Mouse (Mus musculus) kidney, postnatal 0 days (tissue): ENCODE measurements around the gene Arhgef2. TPM values are rescaled to one million over a fixed set of nuclear protein-coding genes. Genes with fewer than 3 reads are reported as not detected.

Source experiments
- ATAC-seq: fragments of 200-750 bp; cut with Nextera tagmentation; replicated peaks from 2 replicates; pipeline ENCODE4 v1.8.0; 2017; ENCODE audit warnings: low read depth, moderate number of reproducible peaks, moderate TSS enrichment, moderate library complexity; ENCODE audit not compliant: low FRiP score
- DNase-seq: peaks from one replicate; pipeline ENCODE4 v3.0.0-alpha.2; 2016; ENCODE audit warnings: low spot score
- H3K27ac ChIP-seq: fragments of 300-500 bp; sonication (generic); 2 replicates; pipeline ENCODE4 v1.5.1; 2014; ENCODE audit warnings: mild to moderate bottlenecking
- H3K27me3 ChIP-seq: fragments of 300-500 bp; sonication (generic); 2 replicates; pipeline ENCODE4 v1.6.1; 2014; ENCODE audit warnings: low read length, mixed read lengths; ENCODE audit not compliant: insufficient read depth
- H3K36me3 ChIP-seq: fragments of 300-500 bp; sonication (generic); 2 replicates; pipeline ENCODE4 v1.6.1; 2014; ENCODE audit warnings: low read length, mixed read lengths; ENCODE audit not compliant: insufficient read depth
- H3K4me1 ChIP-seq: fragments of 300-500 bp; sonication (generic); replicated peaks from 2 replicates; pipeline ENCODE4 v1.6.1; 2014; ENCODE audit warnings: antibody characterized with exemption, low read length, mixed read lengths; ENCODE audit not compliant: insufficient read depth
- H3K4me2 ChIP-seq: fragments of 300-500 bp; sonication (generic); 2 replicates; pipeline ENCODE4 v1.6.1; 2014; ENCODE audit warnings: mild to moderate bottlenecking, low read length, moderate library complexity, mixed read lengths
- H3K4me3 ChIP-seq: fragments of 300-500 bp; sonication (generic); replicated peaks from 2 replicates; pipeline ENCODE4 v1.5.1; 2014; ENCODE audit warnings: low read depth, low read length
- H3K9ac ChIP-seq: fragments of 300-500 bp; sonication (generic); 2 replicates; pipeline ENCODE4 v1.6.1; 2014; ENCODE audit warnings: low read depth, low read length
- H3K9me3 ChIP-seq: fragments of 300-500 bp; sonication (generic); replicated peaks from 2 replicates; pipeline ENCODE4 v1.6.1; 2016; ENCODE audit warnings: low read length, inconsistent platforms, mixed read lengths
- CTCF ChIP-seq: IDR thresholded peaks from 2 replicates; pipeline ENCODE4 v1.5.1; 2016; ENCODE audit warnings: antibody characterized with exemption, low read depth, mild to moderate bottlenecking, moderate library complexity
- WGBS: fragments of 180-500 bp; shearing (Covaris S2); extraction: QIAGEN DNeasy Blood & Tissue Kit; methylation state at CpG from one replicate; pipeline ENCODE4 v1.1.7; 2014; 5-methylcytosine and 5-hydroxymethylcytosine counted together
- polyA plus RNA-seq: library from polyadenylated mRNA; unstranded; fragments of >200 nt; fragmentation: Nextera tagmentation; extraction: Ambion mirVana; gene quantifications from 2 replicates; pipeline ENCODE4 v1.2.1, GENCODE M21; 2015

Gene Arhgef2
- polyA plus RNA-seq, 1 experiment from 2014 or later, result 53.7 TPM

- TF ChIP-seq CTCF, result no peak
- Histone ChIP-seq H3K9ac (no peak overlapping the region), H3K36me3 (peaks cover 39% of the 10 kb centered on the region), H3K4me2 (no peak overlapping the region), H3K27me3 (no peaks in the 10 kb centered on the region), H3K27ac (no peak overlapping the region), H3K4me3 (no peak overlapping the region), H3K9me3 (no peaks in the 10 kb centered on the region), H3K4me1 (no peaks in the 10 kb centered on the region)
- ATAC-seq, result no peak
- DNase-seq, result no peak
- WGBS, result 84% methylated on average over 12 of the region's 12 CpGs
Observed at GRCm38 (mm10) chr3:88648452-88649168, 42.8 kb downstream of the Arhgef2 start.

GRCm38 (mm10) chr3:88649186-88649585, 43.4 kb downstream of the Arhgef2 start:
- no peak for TF ChIP-seq CTCF
- H3K9ac ChIP-seq, result no peak overlapping the region
- no peak overlapping the region for H3K4me2 ChIP-seq
- WGBS, result 76% methylated on average over 10 of the region's 10 CpGs
- H3K4me3 ChIP-seq, result no peak overlapping the region
- H3K9me3 ChIP-seq, result no peaks in the 10 kb centered on the region
- no peak for ATAC-seq
- H3K36me3 ChIP-seq, result peaks cover 33% of the 10 kb centered on the region
- no peaks in the 10 kb centered on the region for H3K27me3 ChIP-seq
- no peaks in the 10 kb centered on the region for H3K4me1 ChIP-seq
- DNase-seq, result no peak
- H3K27ac ChIP-seq, result no peak overlapping the region

- DNase-seq (no peak), ATAC-seq (no peak)
- no peak overlapping the region for H3K4me2 ChIP-seq
- H3K27ac ChIP-seq, result no peak overlapping the region
- TF ChIP-seq CTCF, result no peak
- H3K9me3 ChIP-seq, result no peaks in the 10 kb centered on the region
- no peaks in the 10 kb centered on the region for H3K4me1 ChIP-seq
- no peak overlapping the region for H3K9ac ChIP-seq
- H3K4me3 ChIP-seq, result no peak overlapping the region
- H3K36me3 ChIP-seq, result peaks cover 33% of the 10 kb centered on the region
- 92% methylated on average over 13 of the region's 13 CpGs for WGBS
- H3K27me3 ChIP-seq, result no peaks in the 10 kb centered on the region
Observed at GRCm38 (mm10) chr3:88649967-88650366, 44.2 kb downstream of the Arhgef2 start.

GRCm38 (mm10) chr3:88650713-88651504, 45.1 kb downstream of the Arhgef2 start:
- no peak overlapping the region for H3K4me3 ChIP-seq
- 63% methylated on average over 13 of the region's 13 CpGs for WGBS
- H3K36me3 ChIP-seq, result peaks cover 27% of the 10 kb centered on the region
- no peak overlapping the region for H3K4me2 ChIP-seq
- DNase-seq (no peak), ATAC-seq (no peak)
- no peaks in the 10 kb centered on the region for H3K27me3 ChIP-seq
- TF ChIP-seq CTCF, result no peak
- H3K4me1 ChIP-seq, result no peaks in the 10 kb centered on the region
- no peak overlapping the region for H3K9ac ChIP-seq
- no peaks in the 10 kb centered on the region for H3K9me3 ChIP-seq
- H3K27ac ChIP-seq, result no peak overlapping the region

GRCm38 (mm10) chr3:88651669-88652618, 46.2 kb downstream of the Arhgef2 start:
- no peaks in the 10 kb centered on the region for H3K27me3 ChIP-seq
- H3K36me3 ChIP-seq, result peaks cover 17% of the 10 kb centered on the region
- no peak overlapping the region for H3K4me2 ChIP-seq
- no peak overlapping the region for H3K4me3 ChIP-seq
- H3K27ac ChIP-seq, result no peak overlapping the region
- H3K9ac ChIP-seq, result no peak overlapping the region
- ATAC-seq (no peak), DNase-seq (no peak)
- no peaks in the 10 kb centered on the region for H3K9me3 ChIP-seq
- no peak for TF ChIP-seq CTCF
- 65% methylated on average over 18 of the region's 18 CpGs for WGBS
- H3K4me1 ChIP-seq, result no peaks in the 10 kb centered on the region

GRCm38 (mm10) chr3:88652846-88653515, 47.2 kb downstream of the Arhgef2 start, which contains the start of gene Rxfp4:
Gene Rxfp4, minus strand, starts transcription at chr3:88653142.
- Histone ChIP-seq H3K27ac (no peak within 1 kb of the TSS), H3K36me3 (peaks cover 6% of the 10 kb centered on the region; the same call in 1 of the 2 replicates), H3K9me3 (no peaks in the 10 kb centered on the region), H3K4me3 (no peak within 1 kb of the TSS), H3K27me3 (no peaks in the 10 kb centered on the region), H3K4me1 (no peaks in the 10 kb centered on the region), H3K4me2 (no peak within 1 kb of the TSS), H3K9ac (no peak within 1 kb of the TSS)
- TF ChIP-seq CTCF, result no peak
- 86% methylated on average over 17 of the region's 17 CpGs for WGBS
- no peak for DNase-seq
- no peak for ATAC-seq
